Mouse (Mus musculus): ENCODE measurements around the gene Senp2.

GRCm38 (mm10) chr16:22075829-22076619 is 66.7 kb downstream of the Senp2 start:
- TF ChIP-seq ZNF384 (IDR thresholded peaks at IDR 0.05; ENCODE audit: low read depth, low read length) (no peak), CTCF (conservative IDR thresholded peaks at IDR 0.05 in 1 of 2, IDR thresholded peaks at IDR 0.05 in 1 of 2; ENCODE audit: low read depth in 2 of 2, low read length in 2 of 2) (no peak), ELF1 (IDR thresholded peaks at IDR 0.05; ENCODE audit: low read depth, low read length) (no peak), POLR2A (IDR thresholded peaks at IDR 0.05; ENCODE audit: low read depth, low read length) (no peak), MEF2A (IDR thresholded peaks at IDR 0.05; ENCODE audit: borderline replicate concordance, low read depth, low read length) (no peak), PAX5 (IDR thresholded peaks at IDR 0.05; ENCODE audit: low read length) (no peak), SMC3 (IDR thresholded peaks at IDR 0.05; ENCODE audit: low read depth, low read length) (no peak), CHD2 (IDR thresholded peaks at IDR 0.05; ENCODE audit: low read length) (no peak), UBTF (IDR thresholded peaks at IDR 0.05; ENCODE audit: low read depth, low read length) (no peak), KAT2A (IDR thresholded peaks at IDR 0.05; ENCODE audit: insufficient replicate concordance, low read length) (no peak)

Measured in CH12.LX (cell line).